Mouse (Mus musculus) 3134 (cell line): ENCODE results near the gene Wasf2.
A peak's percentile ranks its signal among the peaks of the same experiment; 100 is the strongest.

Source experiments
- DNase-seq: peaks from one replicate; pipeline ENCODE4 v3.0.0-alpha.2; 2011; ENCODE audit warnings: low spot score; ENCODE audit not compliant: insufficient read length; ENCODE audit errors: extremely low read depth

Wasf2 gene

DNA sequence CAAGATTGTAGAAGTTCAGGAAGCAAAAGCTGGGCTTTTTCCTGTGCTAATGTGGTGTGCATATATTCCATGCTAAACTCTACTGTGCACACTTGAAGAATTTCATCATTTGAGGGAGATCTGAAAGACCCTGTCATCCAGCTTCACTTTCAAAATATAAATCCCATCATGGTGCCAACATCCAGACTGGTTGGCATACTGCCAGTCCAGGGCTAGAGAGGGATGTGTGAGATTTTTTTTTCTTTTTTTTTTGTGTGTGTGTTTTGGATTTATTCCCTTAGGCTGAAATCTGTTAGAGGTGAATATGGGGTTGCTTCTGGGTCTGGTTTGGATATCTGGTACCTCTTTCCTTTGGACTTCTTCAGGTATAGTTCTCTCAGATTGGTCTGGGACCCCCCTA lies 40.3 kb downstream of the Wasf2 start:
- DNase-seq, result no peak

DNA sequence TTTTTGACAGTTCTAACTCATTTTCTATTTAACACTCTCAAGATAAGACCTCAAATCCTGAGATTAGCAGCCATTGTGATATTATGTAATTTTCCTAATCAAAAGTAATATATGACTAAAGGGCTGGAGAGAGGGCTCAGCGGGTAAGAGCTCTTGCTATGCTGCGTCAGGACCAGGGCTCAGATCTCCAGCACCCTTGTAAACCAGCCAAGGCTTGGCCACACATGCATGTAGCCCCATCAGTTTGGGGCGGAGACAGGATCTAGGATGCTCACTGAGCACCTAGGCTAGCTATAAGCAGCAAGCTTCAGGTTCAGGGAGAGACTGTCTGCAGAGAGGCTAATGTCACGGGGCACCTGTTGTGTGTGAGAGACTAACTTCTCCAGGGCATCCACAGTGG lies 42.1 kb downstream of the Wasf2 start:
- DNase-seq, result no peak

DNA sequence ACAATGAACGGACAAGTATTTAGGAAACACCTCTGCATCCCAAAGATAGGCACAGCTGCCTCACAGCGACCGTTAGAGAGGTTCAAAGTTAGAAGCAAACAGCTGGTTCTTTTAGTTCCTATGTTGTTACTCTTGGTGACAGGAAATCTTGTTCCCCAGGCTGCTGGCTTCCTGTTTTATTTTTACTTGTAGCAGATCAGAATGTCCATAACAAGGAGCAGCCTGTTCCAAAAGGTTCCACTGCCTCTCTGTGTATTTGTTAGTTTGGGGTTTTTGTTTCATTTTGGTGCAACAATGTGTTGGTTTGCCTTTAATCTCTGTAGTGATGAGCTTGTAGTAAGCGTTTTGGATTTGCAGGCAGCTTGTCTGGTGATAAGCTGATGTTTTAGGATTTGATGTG lies 44.1 kb downstream of the Wasf2 start:
- DNase-seq, result no peak

DNA sequence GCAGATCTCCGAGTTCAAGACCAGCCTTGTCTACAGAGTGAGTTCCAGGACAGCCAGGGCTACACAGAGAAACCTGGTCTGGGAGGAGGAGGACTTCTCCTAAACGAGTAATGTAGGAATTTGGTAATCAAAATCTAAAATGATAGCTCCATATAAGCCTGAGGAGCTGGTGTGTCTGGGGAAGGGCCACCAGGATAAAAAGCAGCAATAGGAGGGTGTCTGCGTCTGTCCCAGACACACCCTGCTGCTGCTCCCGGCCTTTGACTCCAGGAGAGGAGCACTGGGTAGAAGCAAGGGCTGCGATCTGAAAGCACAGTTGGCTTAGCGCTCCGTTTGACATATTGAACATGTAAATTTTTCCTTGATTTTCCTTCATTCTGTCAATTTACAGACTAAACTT lies 45.0 kb downstream of the Wasf2 start:
- DNase-seq, result no peak

DNA sequence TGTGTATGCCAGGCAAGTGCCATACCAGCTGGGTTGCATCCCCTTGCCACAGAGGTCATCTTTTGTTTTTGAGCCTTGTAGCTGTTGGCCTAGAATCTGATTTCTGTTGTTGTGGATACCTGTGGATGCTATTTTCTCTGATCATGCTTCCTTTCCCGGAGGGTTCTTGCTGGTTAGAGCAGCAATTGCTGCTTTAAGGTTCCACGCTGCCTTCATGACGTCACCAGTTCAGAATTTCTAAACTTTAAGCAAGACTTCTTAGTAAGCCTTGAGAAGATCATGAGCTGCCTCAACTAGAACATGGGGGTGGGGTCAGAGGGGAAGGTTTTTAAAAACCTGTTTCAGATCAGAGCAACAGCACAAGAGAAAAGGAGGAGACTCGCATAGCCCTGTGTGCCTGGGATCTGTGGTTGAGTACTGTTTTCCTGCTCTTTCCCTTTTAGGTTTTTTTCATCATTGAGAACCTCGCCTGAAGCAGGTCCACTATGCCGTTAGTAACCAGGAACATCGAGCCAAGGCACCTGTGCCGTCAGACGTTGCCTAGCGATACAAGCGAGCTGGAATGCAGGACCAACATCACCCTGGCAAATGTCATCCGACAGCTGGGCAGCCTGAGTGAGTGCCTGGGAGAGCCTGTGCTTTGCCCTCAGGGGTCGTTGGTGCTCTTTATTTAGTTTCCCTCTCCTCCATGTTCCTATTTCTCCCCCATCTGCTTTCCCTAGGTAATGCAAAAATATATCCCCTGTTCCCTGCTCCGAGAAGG lies 45.9 kb downstream of the Wasf2 start:
- DNase-seq, result no peak

DNA sequence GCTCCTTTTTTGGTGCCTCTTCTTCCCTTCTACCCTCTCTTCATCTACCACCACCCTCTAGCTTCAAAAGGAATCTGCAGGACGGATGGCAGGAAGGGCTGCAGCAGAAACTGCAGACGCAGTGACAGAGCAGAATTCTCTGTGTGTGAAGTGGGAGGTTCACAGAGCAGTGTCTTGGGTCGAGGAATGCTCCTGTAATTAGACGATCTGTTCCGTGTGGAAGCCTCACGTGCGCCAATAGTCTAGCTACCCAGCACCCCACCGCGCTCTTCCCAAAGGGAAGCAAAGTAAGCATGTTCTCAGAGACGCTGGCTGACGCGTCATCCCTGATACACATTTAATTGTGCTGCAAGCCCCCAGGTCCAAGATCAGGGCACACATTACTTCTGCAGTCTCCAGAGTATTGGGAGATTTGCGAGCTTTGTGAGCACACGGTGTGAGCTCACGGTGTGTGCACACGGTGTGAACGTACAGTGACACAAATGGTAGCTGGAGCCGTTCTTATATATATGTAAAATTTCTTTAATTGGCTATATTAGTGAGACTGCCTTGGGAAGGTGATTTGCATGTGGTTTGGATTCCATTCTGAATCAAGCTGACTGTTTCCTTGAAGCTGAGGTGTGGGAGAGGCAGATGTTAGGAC lies 46.6 kb downstream of the Wasf2 start:
- no peak for DNase-seq

DNA sequence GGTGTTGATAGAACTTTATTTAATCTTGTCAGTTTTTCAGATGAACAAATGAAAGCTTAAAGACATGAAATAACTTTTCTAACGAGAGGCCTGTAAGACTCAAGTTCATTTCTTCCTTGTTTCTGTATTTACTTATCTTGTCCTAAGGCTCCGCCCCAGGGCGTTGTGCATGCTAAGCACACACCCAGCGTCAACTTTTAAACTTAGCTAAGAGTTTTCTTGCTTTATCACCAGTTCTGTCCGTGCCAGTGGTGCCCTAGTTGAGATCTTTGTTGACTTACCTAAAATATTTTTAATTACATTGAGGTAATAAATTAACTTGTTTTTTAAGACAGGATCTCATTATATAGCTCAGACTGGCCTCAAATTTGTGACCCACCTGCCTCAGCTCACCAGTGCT lies 48.0 kb downstream of the Wasf2 start:
- DNase-seq, result no peak

DNA sequence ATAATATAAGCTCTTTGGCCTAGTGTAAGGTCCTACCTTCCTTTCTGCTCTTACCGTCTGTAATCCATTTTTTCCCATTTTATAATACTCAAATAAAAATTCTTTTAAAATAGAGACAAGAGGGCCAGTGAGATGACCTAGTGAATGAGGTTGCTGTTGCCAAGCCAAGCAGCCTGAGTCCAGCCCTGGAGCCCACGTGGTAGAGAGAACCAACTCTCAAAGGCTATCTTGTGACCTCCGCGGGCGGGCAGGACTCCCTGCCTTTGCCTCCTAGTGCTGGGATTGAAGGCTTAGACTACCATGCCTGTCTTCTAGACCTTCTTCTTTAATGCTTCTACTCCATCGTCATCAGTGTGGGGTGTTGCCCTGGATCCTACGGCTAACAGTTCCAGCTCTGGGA lies 49.0 kb downstream of the Wasf2 start:
- DNase-seq, result no peak

DNA sequence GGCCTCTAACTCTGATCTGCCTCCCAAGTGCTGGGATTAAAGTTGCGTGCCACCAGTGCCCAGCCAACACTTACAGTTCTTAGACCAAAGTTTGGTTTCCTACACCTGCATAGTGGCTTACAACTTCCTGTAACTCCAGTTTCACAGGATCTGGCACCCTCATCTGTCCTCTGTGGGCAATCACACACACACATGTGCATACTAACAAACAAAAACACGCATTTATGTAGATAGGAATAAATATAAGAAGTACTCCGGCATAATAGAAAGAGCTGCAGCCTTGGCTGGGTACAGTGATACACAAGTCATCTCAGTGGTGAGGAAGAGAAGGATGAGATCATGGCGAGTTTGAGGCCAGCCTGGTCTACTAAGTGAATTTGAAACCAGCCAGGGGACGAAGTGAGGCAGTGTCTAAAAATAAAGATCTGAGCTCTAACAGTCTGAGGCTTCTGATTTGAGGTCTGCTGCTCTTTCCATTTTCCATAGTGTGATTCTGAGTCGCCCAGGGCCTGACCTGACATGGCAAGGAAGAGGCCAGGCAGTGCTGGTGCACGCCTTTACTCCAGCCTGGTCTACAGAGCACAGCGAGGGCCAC lies 52.2 kb downstream of the Wasf2 start:
- DNase-seq, result no peak

DNA sequence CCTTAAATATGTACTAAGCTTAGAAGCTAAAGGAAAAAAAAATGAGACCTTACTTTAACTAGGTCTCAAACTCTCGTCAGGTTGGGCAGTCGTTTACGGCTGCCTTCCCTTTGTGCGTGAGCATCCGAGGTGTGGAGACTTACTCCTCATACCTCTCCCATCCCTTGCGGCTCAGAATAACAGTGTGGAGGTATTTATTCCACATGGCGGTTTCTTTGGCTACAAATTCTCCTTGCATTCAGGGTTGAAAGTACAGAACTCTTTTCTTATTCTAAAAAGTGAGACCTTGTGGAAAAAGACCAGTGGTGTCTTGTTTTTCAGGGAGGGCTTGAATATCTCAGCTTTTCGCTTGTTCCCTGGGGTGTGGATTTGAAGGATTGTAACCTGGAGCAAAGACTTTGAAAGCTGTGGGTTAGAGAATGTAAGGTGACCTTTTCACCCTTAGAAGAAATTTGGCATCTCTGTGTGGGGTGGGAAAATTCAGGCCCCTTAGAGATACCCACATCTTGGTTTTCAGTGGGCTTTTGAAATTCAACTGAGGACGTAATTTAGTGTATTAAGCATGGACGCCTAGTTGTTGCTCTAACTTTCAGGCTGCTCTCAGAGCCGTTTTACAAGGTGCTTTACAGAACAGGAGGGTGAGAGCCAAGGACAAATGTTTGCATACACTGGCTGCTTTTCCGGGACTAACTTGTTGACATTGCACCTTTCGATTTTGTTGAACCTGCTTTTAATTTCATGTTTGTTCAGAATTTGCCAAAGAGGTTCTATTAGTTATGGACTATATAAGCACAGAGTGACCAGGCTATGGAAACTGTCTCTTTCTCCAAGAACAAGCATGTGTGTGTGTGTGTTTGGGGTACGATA lies 54.0 kb downstream of the Wasf2 start:
- DNase-seq, result no peak

DNA sequence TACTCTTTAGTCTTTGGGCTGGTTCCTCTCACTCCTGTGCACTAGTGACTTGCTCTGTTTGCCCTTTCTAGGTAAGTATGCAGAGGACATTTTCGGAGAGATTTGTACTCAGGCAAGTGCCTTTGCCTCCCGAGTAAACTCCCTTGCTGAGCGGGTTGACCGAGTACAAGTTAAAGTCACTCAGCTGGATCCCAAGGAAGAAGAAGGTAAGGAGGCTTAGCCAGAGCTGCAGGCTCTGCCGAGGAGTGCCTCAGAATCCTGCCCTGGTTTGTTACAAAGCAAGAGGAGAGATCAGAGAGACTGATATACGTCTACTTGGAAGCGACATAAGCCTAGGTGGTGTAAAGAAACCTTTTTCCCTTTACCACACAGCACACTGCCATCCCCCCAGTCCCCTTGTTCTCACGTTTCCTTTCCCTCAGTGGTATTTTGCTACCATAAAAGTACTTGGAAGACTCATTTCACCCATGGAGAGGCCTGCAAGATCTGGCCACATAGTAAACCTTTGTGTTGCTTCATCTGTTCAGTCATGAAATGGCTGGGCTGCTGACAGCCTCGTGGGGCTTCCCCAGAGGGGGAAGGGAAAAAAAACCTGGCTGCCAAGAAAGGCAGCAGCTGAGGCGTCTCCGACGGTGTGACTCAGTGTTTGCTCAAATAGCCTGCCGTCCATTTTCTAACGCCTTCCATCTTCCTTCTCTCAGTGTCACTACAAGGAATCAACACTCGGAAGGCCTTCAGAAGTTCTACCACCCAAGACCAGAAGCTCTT lies 54.8 kb downstream of the Wasf2 start:
- DNase-seq, result peak; percentile 63

DNA sequence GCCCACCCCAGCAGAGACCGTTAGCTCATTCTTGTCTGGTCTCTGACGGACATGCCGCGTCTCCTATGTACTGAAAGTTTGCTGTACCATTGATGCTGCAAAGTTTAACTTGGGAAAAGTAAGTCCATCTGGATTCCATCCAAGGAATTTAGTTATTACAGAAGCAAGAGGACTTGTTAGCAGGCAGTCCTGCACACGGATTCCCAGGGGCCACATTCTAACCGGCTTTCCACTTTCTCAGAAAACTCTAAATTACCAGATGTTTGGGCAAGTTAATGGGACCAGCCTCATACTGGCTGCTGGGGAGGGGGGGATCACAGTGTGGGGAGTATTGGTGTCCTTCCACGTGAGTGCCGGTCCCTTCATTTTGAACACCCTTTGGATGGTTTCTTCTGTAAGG lies 55.6 kb downstream of the Wasf2 start:
- no peak for DNase-seq

DNA sequence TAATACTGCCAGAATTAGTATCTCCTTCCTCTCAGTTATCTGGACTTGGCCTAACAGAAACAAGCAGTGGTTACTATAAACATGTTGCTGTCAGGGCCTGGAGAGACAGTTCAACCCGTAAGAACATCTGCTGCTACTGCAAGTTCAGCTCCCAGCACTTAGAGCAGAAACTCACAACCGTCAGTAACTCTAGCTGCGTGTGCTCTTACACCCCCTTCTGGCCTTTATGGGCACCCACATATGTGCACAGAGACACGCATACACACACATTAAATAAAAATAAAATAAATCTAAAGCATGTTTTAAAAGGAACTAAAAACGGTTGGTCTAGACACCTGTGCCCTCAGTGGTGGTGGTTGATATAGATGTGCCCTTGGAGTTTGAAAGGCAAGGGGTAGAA lies 56.6 kb downstream of the Wasf2 start:
- DNase-seq, result no peak

DNA sequence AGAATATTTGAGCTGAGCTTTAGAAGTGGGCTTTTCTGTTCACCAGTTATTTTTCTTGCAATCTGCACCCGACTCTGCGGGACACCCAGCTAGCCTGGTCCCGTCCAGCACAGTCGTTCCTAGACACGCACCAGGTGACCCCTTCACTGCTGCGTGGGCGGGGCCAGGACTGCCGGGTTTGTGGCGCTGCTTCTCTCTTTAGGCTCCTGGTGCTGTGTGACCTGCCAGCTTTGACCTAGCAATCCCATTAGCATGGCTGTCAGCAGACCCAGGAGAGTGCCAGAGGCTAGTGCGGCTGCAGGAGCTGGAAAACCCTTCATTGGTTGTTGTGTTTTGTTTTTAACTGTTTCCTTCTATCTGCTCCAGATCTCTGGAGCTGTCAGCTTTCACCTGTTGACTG lies 59.1 kb downstream of the Wasf2 start:
- no peak for DNase-seq

DNA sequence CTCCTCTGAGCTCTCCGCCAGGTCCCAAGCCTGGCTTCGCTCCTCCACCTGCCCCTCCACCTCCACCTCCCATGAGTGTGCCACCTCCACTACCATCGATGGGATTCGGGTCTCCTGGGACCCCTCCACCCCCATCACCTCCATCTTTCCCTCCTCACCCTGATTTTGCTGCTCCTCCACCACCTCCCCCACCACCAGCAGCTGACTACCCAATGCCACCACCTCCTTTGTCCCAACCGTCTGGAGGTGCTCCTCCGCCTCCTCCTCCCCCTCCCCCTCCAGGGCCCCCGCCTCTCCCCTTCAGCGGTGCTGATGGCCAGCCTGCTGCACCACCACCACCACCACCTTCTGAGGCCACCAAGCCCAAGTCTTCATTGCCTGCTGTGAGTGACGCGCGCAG lies 64.2 kb downstream of the Wasf2 start:
- DNase-seq, result no peak

DNA sequence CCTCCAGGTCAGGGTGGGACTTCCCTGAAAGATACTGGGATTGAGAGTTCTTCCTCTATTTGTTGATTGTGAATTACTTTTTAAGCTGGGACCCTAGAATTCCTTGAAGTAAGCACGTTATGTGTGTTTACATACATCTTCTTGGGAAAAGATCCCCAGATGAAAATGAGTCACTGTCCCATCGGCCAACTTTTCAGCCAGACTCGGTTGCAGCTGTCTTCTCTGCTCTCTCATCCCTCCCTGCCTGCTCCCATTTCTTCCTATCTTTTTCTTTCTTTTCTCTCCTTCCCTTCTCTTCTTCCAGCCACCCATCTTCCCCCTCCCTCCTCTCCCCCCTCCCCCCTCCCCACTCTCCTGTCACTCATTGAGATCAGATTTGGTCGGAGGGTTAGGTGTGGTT lies 64.7 kb downstream of the Wasf2 start:
- no peak for DNase-seq

DNA sequence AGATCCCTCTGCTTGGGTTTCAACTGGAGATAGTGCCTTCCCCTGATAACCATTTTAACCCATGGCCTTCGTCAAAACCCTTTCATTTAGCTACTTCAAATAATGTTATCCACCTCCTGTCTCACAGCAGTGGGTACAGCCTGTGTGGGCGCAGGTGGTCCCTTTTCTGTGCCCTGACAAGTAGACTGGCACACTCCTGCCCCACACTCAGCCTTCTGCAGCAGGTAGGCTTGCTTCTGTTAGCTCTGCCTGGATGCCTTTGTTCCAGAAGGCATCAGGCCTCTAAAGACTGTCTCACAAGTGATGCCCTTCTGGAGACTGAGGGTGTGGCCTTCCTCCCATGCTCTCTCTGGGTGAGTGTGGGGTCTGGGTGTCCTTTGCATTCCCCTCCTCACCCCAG lies 65.8 kb downstream of the Wasf2 start:
- DNase-seq, result no peak

DNA sequence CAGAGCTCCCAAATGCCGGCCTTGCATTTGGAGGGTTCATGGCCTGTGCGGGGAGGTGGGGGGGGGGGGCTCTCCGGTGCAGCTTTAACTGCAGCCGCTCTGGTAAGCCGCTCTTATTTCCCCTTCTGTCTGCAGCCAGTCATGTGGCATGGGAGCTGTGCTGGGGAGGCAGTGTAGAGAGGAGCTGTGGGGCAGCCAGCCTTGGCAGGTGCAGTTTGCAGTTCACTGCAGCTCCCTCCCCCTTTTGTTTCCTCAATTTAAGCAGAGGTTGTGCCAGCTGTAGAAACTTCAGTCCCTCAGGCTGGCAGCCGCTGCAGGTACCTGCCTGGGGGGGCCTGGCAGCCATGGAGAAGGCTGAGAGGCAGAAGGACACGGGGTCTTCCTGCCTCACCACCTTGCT lies 66.5 kb downstream of the Wasf2 start:
- no peak for DNase-seq

DNA sequence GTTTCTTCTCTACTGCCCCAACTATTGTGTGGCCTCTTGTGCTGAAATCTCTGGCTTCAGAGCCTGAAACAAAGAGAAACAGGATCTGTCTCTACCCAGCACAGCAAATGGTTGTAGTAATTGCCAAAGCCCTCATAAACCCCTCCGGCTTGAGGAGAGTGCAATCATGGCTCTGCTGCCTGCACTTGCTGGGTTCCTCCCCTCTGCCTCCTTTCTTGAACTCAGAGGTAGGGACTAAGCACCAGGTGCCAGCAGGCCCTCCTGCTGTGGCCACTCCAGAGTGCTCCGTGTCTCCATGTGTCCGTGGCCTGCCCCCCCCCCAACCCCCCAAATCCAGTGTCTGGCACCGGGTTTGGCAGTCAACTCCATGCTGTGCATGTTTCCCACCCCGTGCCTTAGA lies 67.0 kb downstream of the Wasf2 start:
- DNase-seq, result no peak

DNA sequence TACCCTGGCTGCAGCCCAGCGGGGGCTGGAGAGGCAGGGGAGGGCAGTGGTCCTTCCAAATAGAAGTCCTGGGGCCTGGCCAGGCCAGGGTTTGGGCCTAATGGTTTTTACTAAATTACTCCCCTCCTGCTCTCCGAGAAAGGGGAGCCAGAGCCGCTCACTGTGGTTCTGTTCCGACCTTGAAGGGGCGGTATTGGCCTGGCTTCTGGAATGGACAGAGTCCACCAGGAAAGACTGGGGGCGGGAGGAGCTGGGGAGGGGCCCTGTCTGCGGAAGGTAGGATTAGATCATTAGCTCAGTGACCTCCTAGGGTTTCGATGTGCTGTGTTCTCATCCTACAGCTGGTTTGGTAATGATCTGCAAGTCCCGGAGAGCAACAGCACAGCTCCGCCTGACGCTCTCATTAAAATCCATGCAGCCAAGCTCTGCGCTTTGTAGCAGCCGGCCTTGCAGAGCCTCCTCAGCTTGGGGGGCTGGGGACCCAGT lies 67.5 kb downstream of the Wasf2 start:
- no peak for DNase-seq
